Mouse (Mus musculus): ENCODE data around the gene Akt1s1. TPM values are rescaled to one million over a fixed set of nuclear protein-coding genes. Genes with fewer than 3 reads are reported as not detected.
A peak's percentile ranks its signal among the peaks of the same experiment; 100 is the strongest.

Gene Akt1s1
- polyA plus RNA-seq, 1 experiment from 2014 or later, result 38.0 TPM

- ATAC-seq (ENCODE audit: low FRiP score), result no peak
- H3K4me1 ChIP-seq (replicated peaks; ENCODE audit: control insufficient read depth, insufficient read depth, low read length), result peaks cover 13% of the 10 kb centered on the region
- whole genome bisulfite sequencing, result 96% methylated on average over 3 of the region's 3 CpGs
Observed at GRCm38 (mm10) chr7:44820525-44820924, 28.3 kb upstream of the Akt1s1 start.

GRCm38 (mm10) chr7:44821666-44822448 lies 26.9 kb upstream of the Akt1s1 start:
- Histone ChIP-seq H3K4me2 (replicated peaks; ENCODE audit: low read depth, low read length) (no peak overlapping the region), H3K36me3 (ENCODE audit: control insufficient read depth, insufficient read depth, low read length) (no peaks in the 10 kb centered on the region), H3K4me3 (ENCODE audit: low read depth, low read length) (no peak overlapping the region), H3K9me3 (ENCODE audit: control insufficient read depth, low read length) (no peaks in the 10 kb centered on the region), H3K27me3 (ENCODE audit: control insufficient read depth, insufficient read depth, low read length) (no peaks in the 10 kb centered on the region), H3K4me1 (replicated peaks; ENCODE audit: control insufficient read depth, insufficient read depth, low read length) (peaks cover 13% of the 10 kb centered on the region), H3K9ac (ENCODE audit: low read depth, low read length) (no peak overlapping the region), H3K27ac (ENCODE audit: low read depth, low read length) (no peak overlapping the region)
- ATAC-seq (ENCODE audit: low FRiP score) (no peak), DNase-seq (ENCODE audit: low spot score) (no peak)
- 84% methylated on average over 7 of the region's 7 CpGs for WGBS

More at GRCm38 (mm10) chr7:44820525-44820924, 28.3 kb upstream of the Akt1s1 start:
- H3K27ac ChIP-seq (ENCODE audit: low read depth, low read length), result no peak overlapping the region
- no peak overlapping the region for H3K9ac ChIP-seq (ENCODE audit: low read depth, low read length)
- no peak overlapping the region for H3K4me3 ChIP-seq (ENCODE audit: low read depth, low read length)
- H3K36me3 ChIP-seq (ENCODE audit: control insufficient read depth, insufficient read depth, low read length), result no peaks in the 10 kb centered on the region
- H3K4me2 ChIP-seq (replicated peaks; ENCODE audit: low read depth, low read length), result no peak overlapping the region
- no peaks in the 10 kb centered on the region for H3K9me3 ChIP-seq (ENCODE audit: control insufficient read depth, low read length)
- H3K27me3 ChIP-seq (ENCODE audit: control insufficient read depth, insufficient read depth, low read length), result no peaks in the 10 kb centered on the region
- DNase-seq (ENCODE audit: low spot score), result no peak

GRCm38 (mm10) chr7:44823409-44823808 lies 25.4 kb upstream of the Akt1s1 start:
- 39% methylated on average over 7 of the region's 7 CpGs for WGBS
- peak; percentile 43 for DNase-seq (ENCODE audit: low spot score)
- no peak overlapping the region for H3K27ac ChIP-seq (ENCODE audit: low read depth, low read length)

GRCm38 (mm10) chr7:44824872-44825271 lies 23.9 kb upstream of the Akt1s1 start:
- Histone ChIP-seq H3K36me3 (ENCODE audit: control insufficient read depth, insufficient read depth, low read length) (peaks cover 9% of the 10 kb centered on the region), H3K9me3 (ENCODE audit: control insufficient read depth, low read length) (no peaks in the 10 kb centered on the region), H3K9ac (ENCODE audit: low read depth, low read length) (no peak overlapping the region), H3K4me1 (replicated peaks; ENCODE audit: control insufficient read depth, insufficient read depth, low read length) (no peaks in the 10 kb centered on the region), H3K4me3 (ENCODE audit: low read depth, low read length) (no peak overlapping the region), H3K27ac (ENCODE audit: low read depth, low read length) (no peak overlapping the region), H3K27me3 (ENCODE audit: control insufficient read depth, insufficient read depth, low read length) (no peaks in the 10 kb centered on the region), H3K4me2 (replicated peaks; ENCODE audit: low read depth, low read length) (no peak overlapping the region)
- WGBS, result 27% methylated on average over 3 of the region's 3 CpGs
- peak; percentile 87 for DNase-seq (ENCODE audit: low spot score)
- ATAC-seq (ENCODE audit: low FRiP score), result no peak

More at GRCm38 (mm10) chr7:44823409-44823808, 25.4 kb upstream of the Akt1s1 start:
- Histone ChIP-seq H3K9me3 (ENCODE audit: control insufficient read depth, low read length) (no peaks in the 10 kb centered on the region), H3K36me3 (ENCODE audit: control insufficient read depth, insufficient read depth, low read length) (no peaks in the 10 kb centered on the region), H3K27me3 (ENCODE audit: control insufficient read depth, insufficient read depth, low read length) (no peaks in the 10 kb centered on the region), H3K4me2 (replicated peaks; ENCODE audit: low read depth, low read length) (no peak overlapping the region), H3K4me1 (replicated peaks; ENCODE audit: control insufficient read depth, insufficient read depth, low read length) (peaks cover 5% of the 10 kb centered on the region), H3K9ac (ENCODE audit: low read depth, low read length) (no peak overlapping the region), H3K4me3 (ENCODE audit: low read depth, low read length) (no peak overlapping the region)
- ATAC-seq (ENCODE audit: low FRiP score), result no peak

GRCm38 (mm10) chr7:44826771-44827170 lies 22.0 kb upstream of the Akt1s1 start:
- 95% methylated on average over 3 of the region's 3 CpGs for WGBS
- H3K36me3 ChIP-seq (ENCODE audit: control insufficient read depth, insufficient read depth, low read length), result peaks cover 15% of the 10 kb centered on the region
- no peak overlapping the region for H3K9ac ChIP-seq (ENCODE audit: low read depth, low read length)

GRCm38 (mm10) chr7:44828706-44829105 lies 20.1 kb upstream of the Akt1s1 start:
- Histone ChIP-seq H3K36me3 (ENCODE audit: control insufficient read depth, insufficient read depth, low read length) (peaks cover 15% of the 10 kb centered on the region), H3K4me3 (ENCODE audit: low read depth, low read length) (no peak overlapping the region), H3K4me1 (replicated peaks; ENCODE audit: control insufficient read depth, insufficient read depth, low read length) (no peaks in the 10 kb centered on the region), H3K9ac (ENCODE audit: low read depth, low read length) (no peak overlapping the region), H3K9me3 (ENCODE audit: control insufficient read depth, low read length) (no peaks in the 10 kb centered on the region), H3K4me2 (replicated peaks; ENCODE audit: low read depth, low read length) (no peak overlapping the region), H3K27me3 (ENCODE audit: control insufficient read depth, insufficient read depth, low read length) (no peaks in the 10 kb centered on the region), H3K27ac (ENCODE audit: low read depth, low read length) (no peak overlapping the region)
- ATAC-seq (ENCODE audit: low FRiP score) (no peak), DNase-seq (ENCODE audit: low spot score) (no peak)
- WGBS, result 94% methylated on average over 5 of the region's 5 CpGs

More at GRCm38 (mm10) chr7:44826771-44827170, 22.0 kb upstream of the Akt1s1 start:
- DNase-seq (ENCODE audit: low spot score) (no peak), ATAC-seq (ENCODE audit: low FRiP score) (no peak)
- H3K27me3 ChIP-seq (ENCODE audit: control insufficient read depth, insufficient read depth, low read length), result no peaks in the 10 kb centered on the region
- no peak overlapping the region for H3K27ac ChIP-seq (ENCODE audit: low read depth, low read length)
- H3K9me3 ChIP-seq (ENCODE audit: control insufficient read depth, low read length), result no peaks in the 10 kb centered on the region
- no peak overlapping the region for H3K4me3 ChIP-seq (ENCODE audit: low read depth, low read length)
- H3K4me2 ChIP-seq (replicated peaks; ENCODE audit: low read depth, low read length), result no peak overlapping the region
- no peaks in the 10 kb centered on the region for H3K4me1 ChIP-seq (replicated peaks; ENCODE audit: control insufficient read depth, insufficient read depth, low read length)

GRCm38 (mm10) chr7:44832763-44833162 lies 16.0 kb upstream of the Akt1s1 start:
- WGBS, result 78% methylated on average over 4 of the region's 4 CpGs
- H3K4me2 ChIP-seq (replicated peaks; ENCODE audit: low read depth, low read length), result no peak overlapping the region
- no peaks in the 10 kb centered on the region for H3K4me1 ChIP-seq (replicated peaks; ENCODE audit: control insufficient read depth, insufficient read depth, low read length)
- H3K9me3 ChIP-seq (ENCODE audit: control insufficient read depth, low read length), result no peaks in the 10 kb centered on the region
- no peak overlapping the region for H3K4me3 ChIP-seq (ENCODE audit: low read depth, low read length)
- H3K27ac ChIP-seq (ENCODE audit: low read depth, low read length), result no peak overlapping the region
- DNase-seq (ENCODE audit: low spot score) (no peak), ATAC-seq (ENCODE audit: low FRiP score) (no peak)
- no peak overlapping the region for H3K9ac ChIP-seq (ENCODE audit: low read depth, low read length)
- peaks cover 15% of the 10 kb centered on the region for H3K36me3 ChIP-seq (ENCODE audit: control insufficient read depth, insufficient read depth, low read length)
- no peaks in the 10 kb centered on the region for H3K27me3 ChIP-seq (ENCODE audit: control insufficient read depth, insufficient read depth, low read length)

DNA sequence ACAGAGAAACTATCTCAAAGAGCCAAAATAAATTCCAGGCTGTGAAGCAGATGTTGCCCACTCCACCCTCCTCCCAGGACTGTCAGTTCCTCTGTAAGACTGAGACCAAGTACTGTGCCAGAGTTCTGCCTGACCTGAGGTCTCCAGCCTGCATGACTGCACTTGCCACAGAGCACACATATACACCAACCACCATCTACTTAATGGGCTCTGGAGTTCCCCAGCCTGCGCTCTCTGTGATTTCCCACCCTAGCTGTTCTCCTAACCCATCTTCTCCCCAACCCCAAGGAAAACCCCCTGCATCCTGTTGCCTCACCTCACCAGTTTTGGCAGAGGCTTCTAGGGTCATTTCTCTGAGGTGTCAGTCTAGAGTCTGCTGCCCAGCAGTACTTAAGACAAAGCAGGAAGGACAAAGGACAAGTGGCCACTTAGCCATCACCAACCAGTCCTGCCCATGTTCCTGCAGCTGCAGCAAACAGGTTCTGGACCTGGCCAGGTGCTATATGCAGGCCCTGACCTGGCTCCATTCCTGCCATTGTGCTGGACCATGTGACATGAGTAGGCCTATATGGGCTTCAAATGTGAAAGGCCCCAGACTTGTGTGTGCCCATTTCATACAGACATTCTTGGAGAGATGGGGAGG lies 13.3 kb upstream of the Akt1s1 start:
- Histone ChIP-seq H3K9me3 (ENCODE audit: control insufficient read depth, low read length) (no peaks in the 10 kb centered on the region), H3K4me3 (ENCODE audit: low read depth, low read length) (no peak overlapping the region)
- 87% methylated on average over 1 of the region's 1 CpGs for WGBS

More for the DNA sequence above, 13.3 kb upstream of the Akt1s1 start:
- H3K9ac ChIP-seq (ENCODE audit: low read depth, low read length), result no peak overlapping the region
- peaks cover 9% of the 10 kb centered on the region for H3K4me1 ChIP-seq (replicated peaks; ENCODE audit: control insufficient read depth, insufficient read depth, low read length)
- no peak for ATAC-seq (ENCODE audit: low FRiP score)
- H3K36me3 ChIP-seq (ENCODE audit: control insufficient read depth, insufficient read depth, low read length), result peaks cover 4% of the 10 kb centered on the region; the same call in 1 of the 2 replicates
- no peak overlapping the region for H3K4me2 ChIP-seq (replicated peaks; ENCODE audit: low read depth, low read length)
- DNase-seq (ENCODE audit: low spot score), result no peak
- no peak overlapping the region for H3K27ac ChIP-seq (ENCODE audit: low read depth, low read length)
- peaks cover 17% of the 10 kb centered on the region for H3K27me3 ChIP-seq (ENCODE audit: control insufficient read depth, insufficient read depth, low read length)

Measured in hindbrain, embryonic 11.5 days (tissue).